Mouse (Mus musculus) central nervous system, embryonic 14 days (tissue): ENCODE data around the gene Atat1. TPM values are rescaled to one million over a fixed set of nuclear protein-coding genes. Genes with fewer than 3 reads are reported as not detected.

Source experiments
- polyA plus RNA-seq: library from polyadenylated mRNA; depleted of rRNA; stranded (reverse); fragments of >200 nt; gene quantifications from 2 replicates; pipeline ENCODE4 v1.2.3, GENCODE M21; 2012; rRNA removed

Atat1 gene
- 501 and 522 TPM in 2 replicates for polyA plus RNA-seq

DNA sequence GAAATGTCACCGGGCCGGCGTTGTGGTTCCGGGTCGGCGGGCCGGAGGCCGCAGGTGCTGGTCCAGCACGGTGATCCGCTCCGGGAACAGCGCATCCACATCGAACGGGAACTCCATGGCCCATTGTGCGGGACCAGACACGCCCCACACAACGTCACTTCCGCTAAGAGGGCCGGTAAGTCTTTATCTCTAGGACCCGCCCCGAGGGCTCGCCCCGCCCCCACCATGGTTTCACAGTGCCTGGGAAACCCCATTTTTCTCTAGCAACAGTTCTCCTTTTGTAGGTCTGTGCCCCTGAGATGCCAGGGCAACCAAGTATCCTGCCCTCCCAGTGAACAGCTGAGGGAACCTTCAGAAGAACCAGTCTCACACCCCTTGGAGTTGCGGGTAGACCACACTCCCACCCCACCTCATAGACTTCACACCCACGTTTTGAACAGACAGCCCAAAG lies at the start of gene Atat1:
Gene Atat1, minus strand, starts transcription at position 157 of the 451 bp plus-strand sequence.

GRCm38 (mm10) chr17:35916297-35917142 lies 6.6 kb upstream of the Atat1 start, which contains the start of the genes Mrps18b and Ppp1r10:
Mrps18b (minus strand) TSS chr17:35916389.
Ppp1r10 (plus strand) TSS chr17:35916434.

GRCm38 (mm10) chr17:35896781-35897643 lies 12.9 kb downstream of the Atat1 start, which contains the start of gene 2310061I04Rik:
2310061I04Rik (minus strand) TSS chr17:35897431.

DNA sequence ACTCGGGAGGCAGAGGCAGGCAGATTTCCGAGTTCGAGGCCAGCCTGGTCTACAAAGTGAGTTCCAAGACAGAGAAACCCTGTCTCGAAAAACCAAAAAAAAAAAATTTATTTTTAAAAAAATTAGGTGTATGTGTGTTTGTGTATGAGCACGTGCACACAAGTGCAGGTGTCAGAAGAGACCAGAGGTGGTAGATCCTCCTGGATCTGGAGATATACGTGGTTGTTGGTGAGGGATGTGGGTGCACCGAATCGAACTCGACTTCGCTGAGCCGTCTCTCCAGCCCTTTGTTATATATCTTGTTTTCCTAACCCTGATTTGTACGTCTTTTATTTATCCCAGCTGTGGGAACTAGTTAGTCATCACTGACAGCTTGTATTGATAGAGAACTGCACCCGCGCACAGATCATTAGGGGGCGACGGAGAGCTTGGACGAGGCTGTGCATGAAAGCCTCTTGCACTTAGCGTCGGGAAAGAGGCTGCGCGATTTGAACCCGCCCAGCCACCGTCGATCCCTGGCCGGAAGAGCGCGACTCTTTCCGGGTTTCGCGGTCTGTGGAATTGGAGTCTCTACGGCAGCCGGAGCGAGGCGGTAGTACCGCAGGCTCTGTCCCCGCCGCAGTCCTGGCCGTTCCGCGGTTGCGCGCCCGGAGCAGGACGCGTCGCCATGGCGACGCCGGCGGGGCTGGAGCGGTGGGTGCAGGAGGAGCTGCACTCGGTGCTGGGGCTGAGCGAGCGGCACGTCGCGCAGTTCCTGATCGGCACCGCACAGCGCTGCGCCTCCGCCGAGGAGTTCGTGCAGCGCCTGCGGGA lies 30.4 kb downstream of the Atat1 start, which contains the start of gene Dhx16:
Gene Dhx16, plus strand, starts transcription at position 575 of the 813 bp plus-strand sequence.

DNA sequence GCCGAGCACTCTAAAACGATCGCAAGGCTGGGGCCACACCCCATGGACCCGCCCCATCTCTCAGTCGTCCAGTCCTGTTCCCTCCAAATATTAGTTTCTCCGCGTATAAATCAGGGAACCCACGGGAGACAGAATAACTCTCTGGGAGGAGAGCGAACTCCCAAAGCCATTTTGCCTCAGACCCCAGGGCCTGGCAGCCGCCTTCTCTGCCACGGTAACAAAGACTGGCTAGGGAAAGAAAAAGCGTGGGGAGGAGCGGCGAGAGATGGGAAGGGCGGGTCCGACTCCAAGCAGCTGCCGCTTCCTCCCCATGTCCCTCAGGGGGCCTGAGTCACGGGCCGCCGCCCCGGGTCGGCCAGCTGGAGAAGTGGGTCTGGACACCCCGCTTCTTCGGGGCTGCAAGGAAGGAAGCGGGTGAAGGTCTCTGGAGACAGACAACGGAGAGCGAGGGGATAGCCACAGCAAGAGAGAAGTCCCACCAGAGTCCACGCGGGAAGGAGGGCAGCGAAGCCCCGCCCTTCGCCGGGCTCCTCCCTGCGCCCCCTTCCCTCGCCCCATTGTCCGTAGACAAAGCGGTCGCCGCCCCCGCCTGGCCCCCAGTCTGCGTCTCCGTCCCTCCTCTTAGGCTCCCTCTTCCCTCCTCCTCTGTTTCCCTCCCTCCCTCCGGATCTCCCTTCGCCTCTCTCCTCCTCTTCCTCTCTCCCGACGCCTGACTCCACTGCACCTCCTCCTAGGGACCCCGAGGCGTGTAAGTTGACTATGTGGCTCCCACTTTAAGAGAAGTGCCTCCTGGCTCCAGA lies 44.2 kb downstream of the Atat1 start, which contains the start of gene Ppp1r18:
Gene Ppp1r18, plus strand, starts transcription at position 113 of the 800 bp plus-strand sequence.

DNA sequence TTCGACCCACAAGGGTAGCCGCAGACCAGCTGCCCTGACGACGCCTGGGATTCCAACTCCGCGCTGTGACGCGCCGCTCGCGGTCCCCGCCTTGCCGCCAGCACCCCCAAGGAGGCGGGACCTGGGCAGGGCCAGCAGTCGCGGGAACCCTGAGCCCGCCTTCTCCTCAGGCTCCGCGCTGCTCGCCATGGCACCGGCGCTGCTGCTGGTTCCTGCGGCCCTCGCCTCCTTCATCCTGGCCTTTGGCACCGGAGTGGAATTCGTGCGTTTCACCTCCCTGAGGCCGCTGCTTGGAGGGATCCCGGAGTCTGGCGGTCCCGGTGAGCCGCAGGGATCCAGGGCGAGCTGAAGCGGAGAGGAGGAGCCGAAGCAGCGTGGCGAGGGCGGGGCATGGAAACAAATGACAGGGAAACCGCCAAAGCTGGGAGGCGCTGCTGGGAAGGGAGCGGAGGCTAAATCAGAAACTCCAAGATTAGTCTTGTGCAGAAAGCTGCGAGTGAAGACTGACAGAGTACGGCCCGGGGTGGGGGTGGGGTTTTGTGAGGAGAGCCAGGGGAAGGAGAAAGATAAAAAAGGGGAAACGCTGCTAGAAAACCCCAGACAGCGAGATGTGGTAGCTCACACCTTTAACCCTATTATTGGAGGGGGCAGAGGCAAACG lies 48.5 kb downstream of the Atat1 start, which contains the start of gene Nrm:
Gene Nrm, plus strand, starts transcription at position 121 of the 660 bp plus-strand sequence.

Other genes starting within 250 kb of the Atat1 start
- gene Vars2, start 242.5 kb downstream of the Atat1 start, polyA plus RNA-seq, result 35.4 and 37.4 TPM in 2 replicates
- gene Gtf2h4, start 236.3 kb downstream of the Atat1 start, polyA plus RNA-seq, result 31.1 and 34.8 TPM in 2 replicates
- 94.3 and 115 TPM in 2 replicates for gene Ddr1, start 205.5 kb downstream of the Atat1 start, polyA plus RNA-seq
- 7.2 and 9.6 TPM in 2 replicates for gene Ier3, start 88.4 kb downstream of the Atat1 start, polyA plus RNA-seq
- 93.0 and 103 TPM in 2 replicates for gene Flot1, start 86.8 kb downstream of the Atat1 start, polyA plus RNA-seq
- 2,634 and 2,916 TPM in 2 replicates for gene Tubb5, start 71.8 kb downstream of the Atat1 start, polyA plus RNA-seq
- 25.3 and 25.5 TPM in 2 replicates for gene Mdc1, start 68.6 kb downstream of the Atat1 start, polyA plus RNA-seq
- 30.7 and 36.6 TPM in 2 replicates for gene Nrm, start 48.8 kb downstream of the Atat1 start, polyA plus RNA-seq
- 50.0 and 51.7 TPM in 2 replicates for gene Ppp1r18, start 44.5 kb downstream of the Atat1 start, polyA plus RNA-seq
- 62.9 and 66.5 TPM in 2 replicates for gene Dhx16, start 30.3 kb downstream of the Atat1 start, polyA plus RNA-seq
- 76.7 and 87.7 TPM in 2 replicates for gene 2310061I04Rik, start 12.6 kb downstream of the Atat1 start, polyA plus RNA-seq
- 47.1 and 48.5 TPM in 2 replicates for gene Mrps18b, start 6.3 kb upstream of the Atat1 start, polyA plus RNA-seq
- 51.1 and 51.8 TPM in 2 replicates for gene Ppp1r10, start 6.4 kb upstream of the Atat1 start, polyA plus RNA-seq
- gene Abcf1, start 59.7 kb upstream of the Atat1 start, polyA plus RNA-seq, result 102 and 109 TPM in 2 replicates
- 37.6 and 47.2 TPM in 2 replicates for gene Gnl1, start 69.8 kb upstream of the Atat1 start, polyA plus RNA-seq
- 58.4 and 64.9 TPM in 2 replicates for gene Prr3, start 70.2 kb upstream of the Atat1 start, polyA plus RNA-seq
- gene H2-T24, start 110.5 kb upstream of the Atat1 start, polyA plus RNA-seq, result 0.39 and 0.44 TPM in 2 replicates
- 8.6 and 10.6 TPM in 2 replicates for gene H2-T23, start 122.8 kb upstream of the Atat1 start, polyA plus RNA-seq
- 8.4 and 13.7 TPM in 2 replicates for gene H2-T22, start 132.7 kb upstream of the Atat1 start, polyA plus RNA-seq
- gene Gm6034, start 132.9 kb upstream of the Atat1 start, polyA plus RNA-seq, result not detected in 2 replicates
- gene Gm11127, start 148.3 kb upstream of the Atat1 start, polyA plus RNA-seq, result 0.05 TPM in 1 of 2 replicates, not detected in the other
- not detected in 2 replicates for gene Gm19684, start 211.6 kb upstream of the Atat1 start, polyA plus RNA-seq
- gene Gm7030, start 219.3 kb upstream of the Atat1 start, polyA plus RNA-seq, result not detected in 2 replicates